Mouse (Mus musculus) stomach, embryonic 16.5 days (tissue): ENCODE data around the gene Npepps. TPM values are rescaled to one million over a fixed set of nuclear protein-coding genes. Genes with fewer than 3 reads are reported as not detected.

ENCODE experiments used
- ATAC-seq: fragments of 200-750 bp; cut with Nextera tagmentation; 2 replicates; pipeline ENCODE4 v1.8.0; 2017; ENCODE audit warnings: moderate number of reproducible peaks, moderate TSS enrichment; ENCODE audit not compliant: insufficient read depth, low FRiP score
- H3K27ac ChIP-seq: fragments of 300-500 bp; sonication (generic); 2 replicates; pipeline ENCODE4 v1.5.1; 2014; ENCODE audit warnings: low read length
- H3K27me3 ChIP-seq: fragments of 300-500 bp; sonication (generic); 2 replicates; pipeline ENCODE4 v1.6.1; 2014; ENCODE audit warnings: low read length, control low read depth, mixed read lengths; ENCODE audit not compliant: control insufficient read depth, insufficient read depth
- H3K36me3 ChIP-seq: fragments of 300-500 bp; sonication (generic); 2 replicates; pipeline ENCODE4 v1.6.1; 2014; ENCODE audit warnings: low read length; ENCODE audit not compliant: control insufficient read depth, insufficient read depth
- H3K4me1 ChIP-seq: fragments of 300-500 bp; sonication (generic); 2 replicates; pipeline ENCODE4 v1.6.1; 2014; ENCODE audit warnings: low read length, control low read depth, mixed read lengths; ENCODE audit not compliant: control insufficient read depth, insufficient read depth
- H3K4me2 ChIP-seq: fragments of 300-500 bp; sonication (generic); 2 replicates; pipeline ENCODE4 v1.6.1; 2014; ENCODE audit warnings: low read depth, low read length, mixed read lengths
- H3K4me3 ChIP-seq: fragments of 300-500 bp; sonication (generic); replicated peaks from 2 replicates; pipeline ENCODE4 v1.5.1; 2014; ENCODE audit warnings: mild to moderate bottlenecking, low read length
- H3K9ac ChIP-seq: fragments of 300-500 bp; sonication (generic); 2 replicates; pipeline ENCODE4 v1.6.1; 2014; ENCODE audit warnings: low read length
- H3K9me3 ChIP-seq: fragments of 300-500 bp; sonication (generic); replicated peaks from 2 replicates; pipeline ENCODE4 v1.6.1; 2016; ENCODE audit warnings: low read length, control low read depth; ENCODE audit not compliant: control insufficient read depth
- WGBS: fragments of 180-500 bp; shearing (Covaris S2); extraction: QIAGEN DNeasy Blood & Tissue Kit; methylation state at CpG from one replicate; pipeline ENCODE4 v1.1.7; 2014; 5-methylcytosine and 5-hydroxymethylcytosine counted together
- polyA plus RNA-seq: library from polyadenylated mRNA; unstranded; fragments of >200 nt; fragmentation: Nextera tagmentation; extraction: Ambion mirVana; gene quantifications from 2 replicates; pipeline ENCODE4 v1.2.1, GENCODE M21; 2015

Gene Npepps
- polyA plus RNA-seq, 1 experiment from 2014 or later = 94.7 TPM

- Histone ChIP-seq H3K4me1 (no peaks in the 10 kb centered on the region), H3K9ac (no peak overlapping the region), H3K36me3 (peaks cover 29% of the 10 kb centered on the region), H3K4me2 (no peak overlapping the region), H3K27me3 (no peaks in the 10 kb centered on the region), H3K27ac (no peak overlapping the region), H3K9me3 (no peaks in the 10 kb centered on the region), H3K4me3 (no peak overlapping the region)
- no peak for ATAC-seq
- 50% methylated on average over 3 of the region's 3 CpGs for WGBS
These were observed 103.6 kb downstream of the Npepps start for GRCm38 (mm10) chr11:97176851-97177250.

GRCm38 (mm10) chr11:97175499-97175898 lies 104.9 kb downstream of the Npepps start:
- Histone ChIP-seq H3K4me3 (no peak overlapping the region), H3K9ac (no peak overlapping the region), H3K4me1 (no peaks in the 10 kb centered on the region), H3K27me3 (no peaks in the 10 kb centered on the region), H3K9me3 (no peaks in the 10 kb centered on the region), H3K36me3 (peaks cover 30% of the 10 kb centered on the region), H3K4me2 (no peak overlapping the region), H3K27ac (no peak overlapping the region)
- whole genome bisulfite sequencing = 91% methylated on average over 7 of the region's 7 CpGs
- no peak for ATAC-seq

GRCm38 (mm10) chr11:97160341-97160740 lies 120.1 kb downstream of the Npepps start:
- ATAC-seq = no peak
- Histone ChIP-seq H3K36me3 (peaks cover 33% of the 10 kb centered on the region), H3K4me3 (no peak overlapping the region), H3K9me3 (no peaks in the 10 kb centered on the region), H3K4me2 (no peak overlapping the region), H3K27ac (no peak overlapping the region), H3K27me3 (no peaks in the 10 kb centered on the region), H3K4me1 (no peaks in the 10 kb centered on the region), H3K9ac (no peak overlapping the region)
- WGBS = 68% methylated on average over 6 of the region's 6 CpGs

- Histone ChIP-seq H3K9ac (no peak overlapping the region), H3K9me3 (no peaks in the 10 kb centered on the region), H3K27me3 (no peaks in the 10 kb centered on the region), H3K4me3 (no peak overlapping the region), H3K27ac (no peak overlapping the region; the same call in 1 of the 2 replicates), H3K4me2 (no peak overlapping the region), H3K4me1 (peaks cover 7% of the 10 kb centered on the region), H3K36me3 (0 out of 2 replicates have a peak, but pooled peaks cover 11% of the 10 kb centered on the region)
- no peak for ATAC-seq
- 78% methylated on average over 7 of the region's 7 CpGs for WGBS
These were observed 123.4 kb downstream of the Npepps start for GRCm38 (mm10) chr11:97156999-97157398.

Other genes with a start within 250 kb of the Npepps start
- 0.34 and 0.62 TPM in 2 replicates for gene Lrrc46, start 239.2 kb downstream of the Npepps start, polyA plus RNA-seq
- gene Mrpl10, start 239.1 kb downstream of the Npepps start, polyA plus RNA-seq = 76.7 and 78.9 TPM in 2 replicates
- 10.5 and 11.8 TPM in 2 replicates for gene Osbpl7, start 230.0 kb downstream of the Npepps start, polyA plus RNA-seq
- 0.09 and 0.13 TPM in 2 replicates for gene Tbx21, start 165.3 kb downstream of the Npepps start, polyA plus RNA-seq
- 2.0 and 2.5 TPM in 2 replicates for gene Tbkbp1, start 129.1 kb downstream of the Npepps start, polyA plus RNA-seq
- 32.9 and 36.4 TPM in 2 replicates for gene Kpnb1, start 92.8 kb downstream of the Npepps start, polyA plus RNA-seq
- gene Mrpl45, start 35.1 kb upstream of the Npepps start, polyA plus RNA-seq = 38.5 and 38.6 TPM in 2 replicates
- gene Gpr179, start 71.4 kb upstream of the Npepps start, polyA plus RNA-seq = 0.25 and 0.36 TPM in 2 replicates
- gene Socs7, start 81.9 kb upstream of the Npepps start, polyA plus RNA-seq = 2.8 and 3.4 TPM in 2 replicates
- gene Arhgap23, start 134.9 kb upstream of the Npepps start, polyA plus RNA-seq = 4.4 and 4.8 TPM in 2 replicates
- gene 4933428G20Rik, start 219.7 kb upstream of the Npepps start, polyA plus RNA-seq = 0.80 and 0.90 TPM in 2 replicates